Comparison of ENCODE assay signal across 8 mouse cellular contexts in genomic region chr10:89873146-89873950, GRCm38 (mm10). TPM values are rescaled to one million over a fixed set of nuclear protein-coding genes. Genes with fewer than 3 reads are reported as not detected.
DNase-seq lines count a peak whose midpoint lies in the region; ATAC-seq and TF ChIP-seq lines count a peak whose summit lies in the region.

Gene Anks1b, plus strand, starts transcription at chr10:89873509.

- TF ChIP-seq POLR2A in bone marrow macrophage, adult 2 months (IDR thresholded peaks at IDR 0.05; ENCODE audit: borderline replicate concordance, low read depth, low read length), result no peak

- peaks cover 17% of the 10 kb centered on the region for H3K27me3 ChIP-seq in embryonic facial prominence, embryonic 15.5 days
- H3K27me3 ChIP-seq in lung, embryonic 16.5 days (ENCODE audit: control insufficient read depth, insufficient read depth, low read depth, low read length), result peaks cover 6% of the 10 kb centered on the region

- H3K27ac ChIP-seq in bone marrow macrophage, adult 2 months (ENCODE audit: insufficient read depth, low read depth, low read length), result no peak within 1 kb of the TSS
- no peak within 1 kb of the TSS for H3K27ac ChIP-seq in embryonic facial prominence, embryonic 15.5 days (replicated peaks)
- H3K27ac ChIP-seq in lung, embryonic 16.5 days (ENCODE audit: low read length), result no peak within 1 kb of the TSS

- WGBS in embryonic facial prominence, embryonic 15.5 days, result under 1% methylated on average over 48 of the region's 48 CpGs
- under 1% methylated on average over 45 of the region's 48 CpGs for WGBS in lung, embryonic 16.5 days

- no peaks in the 10 kb centered on the region for H3K4me1 ChIP-seq in bone marrow macrophage, adult 2 months (ENCODE audit: control insufficient read depth, insufficient read depth, low read length)
- H3K4me1 ChIP-seq in embryonic facial prominence, embryonic 15.5 days, result 0 out of 2 replicates have a peak, but pooled peaks cover 10% of the 10 kb centered on the region
- H3K4me1 ChIP-seq in lung, embryonic 16.5 days (replicated peaks; ENCODE audit: control insufficient read depth, insufficient read depth, low read length), result peaks cover 10% of the 10 kb centered on the region

- intact Hi-C loops in heart, postnatal 14 days (cut with DNase I), result no loop called here

- peak within 1 kb of the TSS; percentile 60 for H3K4me3 ChIP-seq in bone marrow macrophage, adult 2 months (ENCODE audit: insufficient read depth, low read length)
- peak within 1 kb of the TSS; percentile 59 for H3K4me3 ChIP-seq in embryonic facial prominence, embryonic 15.5 days (replicated peaks)
- H3K4me3 ChIP-seq in lung, embryonic 16.5 days (ENCODE audit: low read length), result peak within 1 kb of the TSS; percentile 63

- peak; percentile 76 for ATAC-seq in embryonic facial prominence, embryonic 15.5 days (ENCODE audit: insufficient number of reproducible peaks, low FRiP score, low TSS enrichment, low read depth)
- ATAC-seq in lung, embryonic 16.5 days (ENCODE audit: low read depth), result peak; percentile 68

- DNase-seq in ES-CJ7 (ENCODE audit: low read depth, low spot score) (peak; percentile 59), adipocyte (ENCODE audit: low spot score) (no peak)
- DNase-seq in heart, postnatal 14 days, result peak; percentile 21 to 23
- peak; percentile 74 to 78 for DNase-seq in layer of hippocampus, postnatal 10 days (ENCODE audit: low spot score in 2 of 2)
- peak; percentile 24 for DNase-seq in retina, postnatal 7 days (ENCODE audit: low read depth, low spot score)

- no peaks in the 10 kb centered on the region for H3K9me3 ChIP-seq in embryonic facial prominence, embryonic 15.5 days (replicated peaks)
- no peaks in the 10 kb centered on the region for H3K9me3 ChIP-seq in lung, embryonic 16.5 days (ENCODE audit: control insufficient read depth, low read length)

- 0 out of 2 replicates have a peak within 1 kb of the TSS, but pooled peaks have one; percentile 21 for H3K9ac ChIP-seq in embryonic facial prominence, embryonic 15.5 days
- peak within 1 kb of the TSS; percentile 49 for H3K9ac ChIP-seq in lung, embryonic 16.5 days (ENCODE audit: low read length)

- peak within 1 kb of the TSS; percentile 96 for H3K4me2 ChIP-seq in embryonic facial prominence, embryonic 15.5 days (replicated peaks)
- H3K4me2 ChIP-seq in lung, embryonic 16.5 days (ENCODE audit: low read depth, low read length), result peak within 1 kb of the TSS; percentile 98

- no peak for TF ChIP-seq CTCF in bone marrow macrophage, adult 2 months (IDR thresholded peaks at IDR 0.05; ENCODE audit: low read depth, low read length)

- no peaks in the 10 kb centered on the region for H3K36me3 ChIP-seq in embryonic facial prominence, embryonic 15.5 days
- no peaks in the 10 kb centered on the region for H3K36me3 ChIP-seq in lung, embryonic 16.5 days (ENCODE audit: control insufficient read depth, insufficient read depth, low read length)

RNA-seq across cellular contexts. Expression of gene Anks1b, which starts in this region (rescaled TPM):
- polyA plus RNA-seq in bone marrow macrophage, adult 2 months (2012; ENCODE audit: insufficient read depth, insufficient read length, missing spikeins), result 0.39 TPM in 1 of 2 replicates, not detected in the other
- 2.0 and 2.1 TPM in 2 replicates for polyA plus RNA-seq in embryonic facial prominence, embryonic 15.5 days (2015; fragmentation: Nextera tagmentation; extraction: Ambion mirVana)
- total RNA-seq in heart, postnatal 14 days (2021), result under 1 TPM; 0.41 to 0.49 TPM
- total RNA-seq in layer of hippocampus, postnatal 10 days (2021), result 100 to 1,000 TPM; 417 TPM
- polyA plus RNA-seq in lung, embryonic 16.5 days (2015; fragmentation: Nextera tagmentation; extraction: Ambion mirVana), result 0.20 and 0.80 TPM in 2 replicates

Comparison
In these comparisons a context has a peak if more than half of its experiments do, and no peak if none do; other contexts are left out.
1. RNA of gene Anks1b (total RNA-seq): 417 TPM in layer of hippocampus, postnatal 10 days; 0.41 to 0.49 TPM in heart, postnatal 14 days; every median in the first group is over 100 times any median in the second.
2. Peak in DNase-seq in heart, postnatal 14 days; RNA of the gene not detected or under 1 TPM.
3. Peak in ATAC-seq, H3K4me3 ChIP-seq, H3K9ac ChIP-seq and H3K4me2 ChIP-seq in lung, embryonic 16.5 days; RNA of the gene not detected or under 1 TPM.
4. Peak in every context shown above with its lines, with median percentiles within 50 percentile points of each other: H3K4me3 ChIP-seq.